ENCODE assay signal across 9 mouse cellular contexts in genomic region chr7:46830799-46831590, GRCm38 (mm10). TPM values are rescaled to one million over a fixed set of nuclear protein-coding genes. Genes with fewer than 3 reads are reported as not detected.
A peak's percentile ranks its signal among the peaks of the same experiment; 100 is the strongest.
DNase-seq lines count a peak whose midpoint lies in the region; ATAC-seq and TF ChIP-seq lines count a peak whose summit lies in the region.
"Had no signal": no experiment of that assay in that cellular context is flagged by ENCODE, and none has a peak within 500 bp of the region (broad histone marks: within the 10 kb centered on the region; RNA-seq: fewer than 3 reads in every experiment).

No protein-coding gene starts in this region.

- WGBS in intestine, embryonic 15.5 days, result 56% methylated on average over 13 of the region's 13 CpGs

- H3K27ac ChIP-seq in MEL (ENCODE audit: control insufficient read depth, low read depth, low read length), result peak overlapping the region; percentile 84
- peak overlapping the region; percentile 62; the same call in 1 of the 2 replicates for H3K27ac ChIP-seq in intestine, embryonic 15.5 days

- H3K9ac ChIP-seq in MEL (ENCODE audit: control insufficient read depth, low read depth, low read length, poor library complexity, severe bottlenecking), result peak overlapping the region; percentile 43
- H3K9ac ChIP-seq in intestine, embryonic 15.5 days, result no peak overlapping the region

- DNase-seq in A20 (ENCODE audit: low read depth, low spot score), result peak; percentile 54
- peak; percentile 86 for DNase-seq in MEL (ENCODE audit: low read depth, low spot score)
- DNase-seq in lung, postnatal 36 days, result peak; percentile 81
- no peak for DNase-seq in layer of hippocampus, postnatal 10 days (ENCODE audit: low spot score in 2 of 2)
- DNase-seq in urinary bladder, postnatal 14 days (ENCODE audit: low spot score), result no peak
- no peak for DNase-seq in right cerebral cortex, adult 18-20 months
- DNase-seq in gastrocnemius, adult 8-10 months (ENCODE audit: low spot score in 2 of 2), result no peak

- H3K36me3 ChIP-seq in MEL (ENCODE audit: control insufficient read depth in 1 of 2, insufficient read depth in 2 of 2, low read length in 2 of 2), result peaks cover 0 to 20% of the 10 kb centered on the region in 2 experiments; a peak in 2 of 4 replicates
- H3K36me3 ChIP-seq in intestine, embryonic 15.5 days, result no peaks in the 10 kb centered on the region

- peak; percentile 79 to 80 for TF ChIP-seq EP300 in MEL (IDR thresholded peaks at IDR 0.05; ENCODE audit: low read depth in 1 of 2, low read length in 2 of 2)

- H3K79me2 ChIP-seq in MEL (ENCODE audit: control insufficient read depth, insufficient read depth, low read length, poor library complexity), result no peaks in the 10 kb centered on the region

- no peak for TF ChIP-seq CTCF in MEL (IDR thresholded peaks at IDR 0.05 in 2 of 3, conservative IDR thresholded peaks at IDR 0.05 in 1 of 3; ENCODE audit: control insufficient read depth in 1 of 3, insufficient read depth in 1 of 3, low read depth in 2 of 3, low read length in 3 of 3, poor library complexity in 1 of 3, severe bottlenecking in 1 of 3)

- peaks cover 21 to 38% of the 10 kb centered on the region in 2 experiments for H3K4me1 ChIP-seq in MEL (ENCODE audit: control insufficient read depth in 1 of 2, insufficient read depth in 2 of 2, low read length in 2 of 2)
- H3K4me1 ChIP-seq in intestine, embryonic 15.5 days (replicated peaks), result peaks cover 8% of the 10 kb centered on the region; the same call in 1 of the 2 replicates

- H3K4me3 ChIP-seq in MEL (ENCODE audit: control insufficient read depth in 1 of 2, insufficient read depth in 1 of 2, low read depth in 2 of 2, low read length in 2 of 2), result peak overlapping the region; percentile 36 to 43
- H3K4me3 ChIP-seq in intestine, embryonic 15.5 days (replicated peaks), result no peak overlapping the region

- peak; percentile 18; the same call in 1 of the 2 replicates for ATAC-seq in intestine, embryonic 15.5 days

- no peaks in the 10 kb centered on the region for H3K27me3 ChIP-seq in MEL (ENCODE audit: control insufficient read depth in 1 of 2, insufficient read depth in 2 of 2, low read length in 2 of 2)
- H3K27me3 ChIP-seq in intestine, embryonic 15.5 days (replicated peaks), result no peaks in the 10 kb centered on the region

- TF ChIP-seq POLR2A in MEL (IDR thresholded peaks at IDR 0.05; ENCODE audit: control insufficient read depth in 1 of 2, insufficient read depth in 1 of 2, low read depth in 1 of 2, low read length in 2 of 2, poor library complexity in 1 of 2), result no peak

- TF ChIP-seq RAD21 in MEL (IDR thresholded peaks at IDR 0.05; ENCODE audit: low read depth, low read length), result no peak

- H3K9me3 ChIP-seq in MEL (replicated peaks; ENCODE audit: insufficient read depth, low read length), result no peaks in the 10 kb centered on the region
- no peaks in the 10 kb centered on the region for H3K9me3 ChIP-seq in intestine, embryonic 15.5 days

- H3K4me2 ChIP-seq in intestine, embryonic 15.5 days (replicated peaks), result no peak overlapping the region

TF ChIP-seq in MEL, 35 proteins besides CTCF, POLR2A, EP300 and RAD21:
- peak; percentile 86 for TF ChIP-seq TAL1 (IDR thresholded peaks at IDR 0.05; ENCODE audit: low read length)
- TF ChIP-seq NRF1 (IDR thresholded peaks at IDR 0.05; ENCODE audit: insufficient read depth, low read depth, low read length, poor library complexity, severe bottlenecking), result no peak
- no peak for TF ChIP-seq MAFK (IDR thresholded peaks at IDR 0.05; ENCODE audit: borderline replicate concordance, low read depth, low read length)
- no peak for TF ChIP-seq ZKSCAN1 (IDR thresholded peaks at IDR 0.05; ENCODE audit: low read depth, low read length)
- no peak for TF ChIP-seq POLR2AphosphoS2 (IDR thresholded peaks at IDR 0.05; ENCODE audit: low read length)
- TF ChIP-seq CHD1 (IDR thresholded peaks at IDR 0.05; ENCODE audit: low read depth, low read length), result no peak
- no peak for TF ChIP-seq ZMIZ1 (IDR thresholded peaks at IDR 0.05; ENCODE audit: low read depth, low read length)
- no peak for TF ChIP-seq USF2 (IDR thresholded peaks at IDR 0.05; ENCODE audit: borderline replicate concordance in 1 of 2, insufficient read depth in 1 of 2, low read depth in 1 of 2, low read length in 2 of 2)
- peak; percentile 65; the same call in 1 of the 2 replicates for TF ChIP-seq MYC (IDR thresholded peaks at IDR 0.05; ENCODE audit: low read depth, low read length)
- no peak for TF ChIP-seq ZC3H11A (IDR thresholded peaks at IDR 0.05; ENCODE audit: low read depth, low read length)
- no peak for TF ChIP-seq HCFC1 (IDR thresholded peaks at IDR 0.05; ENCODE audit: low read depth, low read length)
- TF ChIP-seq UBTF (IDR thresholded peaks at IDR 0.05; ENCODE audit: borderline replicate concordance, insufficient read depth, low read depth, low read length), result no peak
- peak; percentile 47; the same call in 1 of the 2 replicates for TF ChIP-seq ELF1 (IDR thresholded peaks at IDR 0.05; ENCODE audit: low read depth, low read length)
- TF ChIP-seq KAT2A (conservative IDR thresholded peaks at IDR 0.05; ENCODE audit: low read depth, low read length), result no peak
- no peak for TF ChIP-seq MAZ (IDR thresholded peaks at IDR 0.05; ENCODE audit: low read depth, low read length)
- TF ChIP-seq GABPA (IDR thresholded peaks at IDR 0.05; ENCODE audit: low read depth, low read length), result no peak
- peak; percentile 87 for TF ChIP-seq MAX (IDR thresholded peaks at IDR 0.05; ENCODE audit: low read length)
- TF ChIP-seq SIN3A (IDR thresholded peaks at IDR 0.05; ENCODE audit: low read length), result peak; percentile 91
- peak; percentile 93 for TF ChIP-seq ETS1 (IDR thresholded peaks at IDR 0.05; ENCODE audit: low read depth, low read length)
- TF ChIP-seq JUND (IDR thresholded peaks at IDR 0.05; ENCODE audit: low read depth, low read length), result no peak
- peak; percentile 65; the same call in 1 of the 2 replicates for TF ChIP-seq BHLHE40 (IDR thresholded peaks at IDR 0.05; ENCODE audit: borderline replicate concordance, low read depth, low read length)
- TF ChIP-seq ZNF384 (IDR thresholded peaks at IDR 0.05; ENCODE audit: low read depth, low read length), result peak; percentile 37
- peak; percentile 87 for TF ChIP-seq MXI1 (IDR thresholded peaks at IDR 0.05; ENCODE audit: low read depth, low read length)
- TF ChIP-seq SMC3 (IDR thresholded peaks at IDR 0.05; ENCODE audit: low read depth, low read length), result no peak
- 0 out of 2 replicates have a peak, but pooled peaks have one; percentile 19 for TF ChIP-seq TBP (IDR thresholded peaks at IDR 0.05; ENCODE audit: low read depth, low read length)
- TF ChIP-seq CHD2 (IDR thresholded peaks at IDR 0.05; ENCODE audit: low read length), result no peak
- no peak for TF ChIP-seq NELFE (IDR thresholded peaks at IDR 0.05; ENCODE audit: low read depth, low read length)
- peak; percentile 83 for TF ChIP-seq GATA1 (IDR thresholded peaks at IDR 0.05; ENCODE audit: low read depth, low read length)
- TF ChIP-seq USF1 (IDR thresholded peaks at IDR 0.05; ENCODE audit: low read depth, low read length), result peak; percentile 62
- TF ChIP-seq POLR2AphosphoS5 (IDR thresholded peaks at IDR 0.05; ENCODE audit: borderline replicate concordance, low read depth, low read length), result no peak
- TF ChIP-seq RCOR1 (IDR thresholded peaks at IDR 0.05; ENCODE audit: low read depth, low read length), result peak; percentile 50
- TF ChIP-seq E2F4 (IDR thresholded peaks at IDR 0.05; ENCODE audit: borderline replicate concordance, low read depth, low read length), result no peak
- TF ChIP-seq MYB (IDR thresholded peaks at IDR 0.05; ENCODE audit: low read depth, low read length), result no peak
- TF ChIP-seq TCF12 (IDR thresholded peaks at IDR 0.05; ENCODE audit: low read depth, low read length), result peak; percentile 77
- TF ChIP-seq MEF2A (IDR thresholded peaks at IDR 0.05; ENCODE audit: extremely low read depth, insufficient replicate concordance, low read depth, low read length, poor library complexity, severe bottlenecking), result no peak

RNA-seq across cellular contexts. Expression of gene Ldha, which starts 10.3 kb away (rescaled TPM):
- 1,212 and 1,976 TPM in 2 replicates for total RNA-seq in MEL (2012; rRNA removed)
- 1,000 to 10,000 TPM in 1 of 2 experiments, 100 to 1,000 TPM in 1; 613 to 2,637 TPM for polyA plus RNA-seq in MEL (2012; ENCODE audit: insufficient read depth in 1 of 2, insufficient read length in 2 of 2, low read depth in 1 of 2, low replicate concordance in 2 of 2, missing spikeins in 1 of 2)
- polyA plus RNA-seq in intestine, embryonic 15.5 days (2015; fragmentation: Nextera tagmentation; extraction: Ambion mirVana), result 2,580 and 2,742 TPM in 2 replicates
- 100 to 1,000 TPM; 430 to 445 TPM for total RNA-seq in layer of hippocampus, postnatal 10 days (2021)
- 1,000 to 10,000 TPM; 2,911 to 3,222 (median 3,007) TPM for total RNA-seq in gastrocnemius, adult 8-10 months (2022)

RNA-seq across cellular contexts. Expression of gene Ldhc, which starts 30.0 kb away (rescaled TPM):
- total RNA-seq in MEL (2012; rRNA removed), result not detected in 2 replicates
- polyA plus RNA-seq in MEL (2012; ENCODE audit: insufficient read depth in 1 of 2, insufficient read length in 2 of 2, low read depth in 1 of 2, low replicate concordance in 2 of 2, missing spikeins in 1 of 2), result not detected
- not detected in 2 replicates for polyA plus RNA-seq in intestine, embryonic 15.5 days (2015; fragmentation: Nextera tagmentation; extraction: Ambion mirVana)
- not detected for total RNA-seq in layer of hippocampus, postnatal 10 days (2021)
- total RNA-seq in gastrocnemius, adult 8-10 months (2022), result not detected
- polyA plus RNA-seq: large intestine, adult 2 months had no signal

RNA-seq across cellular contexts. Expression of gene Gtf2h1, which starts 35.1 kb away (rescaled TPM):
- total RNA-seq in MEL (2012; rRNA removed), result 122 and 142 TPM in 2 replicates
- polyA plus RNA-seq in MEL (2012; ENCODE audit: insufficient read depth in 1 of 2, insufficient read length in 2 of 2, low read depth in 1 of 2, low replicate concordance in 2 of 2, missing spikeins in 1 of 2), result 100 to 1,000 TPM in 1 of 2 experiments, not detected in 1; 105 TPM
- polyA plus RNA-seq in intestine, embryonic 15.5 days (2015; fragmentation: Nextera tagmentation; extraction: Ambion mirVana), result 63.3 and 72.8 TPM in 2 replicates
- 10 to 100 TPM; 32.9 to 38.1 TPM for total RNA-seq in layer of hippocampus, postnatal 10 days (2021)
- 10 to 100 TPM; 14.7 to 18.4 (median 16.6) TPM for total RNA-seq in gastrocnemius, adult 8-10 months (2022)

RNA-seq across cellular contexts. Expression of gene Hps5, which starts 35.1 kb away (rescaled TPM):
- total RNA-seq in MEL (2012; rRNA removed), result 15.5 and 19.3 TPM in 2 replicates
- polyA plus RNA-seq in MEL (2012; ENCODE audit: insufficient read depth in 1 of 2, insufficient read length in 2 of 2, low read depth in 1 of 2, low replicate concordance in 2 of 2, missing spikeins in 1 of 2), result 10 to 100 TPM in 1 of 2 experiments, not detected in 1; 20.2 TPM
- polyA plus RNA-seq in intestine, embryonic 15.5 days (2015; fragmentation: Nextera tagmentation; extraction: Ambion mirVana), result 23.2 and 23.3 TPM in 2 replicates
- total RNA-seq in layer of hippocampus, postnatal 10 days (2021), result 10 to 100 TPM; 15.4 to 21.7 TPM
- total RNA-seq in gastrocnemius, adult 8-10 months (2022), result 10 to 100 TPM; 12.2 to 17.4 (median 14.0) TPM

Comparison
In these comparisons a context has a peak if more than half of its experiments do, and no peak if none do; other contexts are left out.
1. DNase-seq: peak in A20 (single experiment), MEL (single experiment) and lung, postnatal 36 days (single experiment); none in layer of hippocampus, postnatal 10 days (0 of 2), urinary bladder, postnatal 14 days (single experiment), right cerebral cortex, adult 18-20 months (single experiment) and gastrocnemius, adult 8-10 months (0 of 2).